Mouse (Mus musculus): ENCODE results near the gene Fto.

DNA sequence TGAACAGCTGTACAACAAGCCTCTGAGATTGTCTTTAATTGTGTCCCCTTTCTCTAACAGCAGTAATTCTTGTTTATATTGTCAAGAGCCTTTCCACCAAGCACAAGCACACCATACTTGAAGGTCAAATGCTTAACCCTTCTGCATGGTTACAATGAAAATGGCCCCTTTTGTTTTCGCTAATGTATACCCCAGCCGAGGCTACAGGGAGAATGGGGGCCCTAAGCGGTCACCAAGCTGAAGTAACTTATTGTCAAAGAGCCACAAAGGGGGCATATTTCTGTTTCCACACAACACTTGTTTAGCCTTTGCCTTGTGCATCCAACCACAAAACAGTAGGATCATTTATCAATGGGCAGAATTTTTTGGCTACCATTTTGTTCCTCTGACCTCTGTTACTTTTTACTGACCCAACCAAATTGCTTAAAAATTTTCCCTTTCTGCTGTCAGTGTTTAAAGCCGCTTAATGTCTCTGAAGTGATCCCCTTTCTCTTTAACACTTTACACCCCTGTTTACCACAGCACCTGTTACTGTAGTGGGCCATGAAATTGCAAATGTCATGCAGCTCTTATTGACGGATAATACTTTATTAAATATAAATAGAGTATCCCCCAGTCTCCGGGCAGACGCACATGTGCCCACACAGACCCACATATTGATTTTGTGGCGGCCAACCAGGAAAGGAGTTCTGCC lies 196.0 kb downstream of the Fto start:
- no peak for TF ChIP-seq CTCF (IDR thresholded peaks at IDR 0.05; ENCODE audit: low read depth)
- TF ChIP-seq EP300 (IDR thresholded peaks at IDR 0.05; ENCODE audit: low read depth): no peak
